Mouse (Mus musculus) MEL (cell line): ENCODE data around the gene Prickle2. TPM values are rescaled to one million over a fixed set of nuclear protein-coding genes. Genes with fewer than 3 reads are reported as not detected.

ENCODE experiments used
- DNase-seq: peaks from one replicate; pipeline ENCODE4 v3.0.0; 2011; ENCODE audit warnings: low read depth, low spot score
- H3K27ac ChIP-seq: 2 replicates; pipeline ENCODE4 v1.5.1; 2012; ENCODE audit warnings: low read depth, mild to moderate bottlenecking, control low read depth, low read length, moderate library complexity; ENCODE audit not compliant: control insufficient read depth
- H3K27me3 ChIP-seq, 2 experiments: fragments of 150-350 bp in 1 of 2; sonication (generic) in 1 of 2; 2 replicates each; pipeline ENCODE4 v1.6.1; 2012; ENCODE audit warnings: low read length in 2 of 2, mild to moderate bottlenecking in 2 of 2, improper control_type of control experiment in 1 of 2, moderate library complexity in 1 of 2; ENCODE audit not compliant: insufficient read depth in 2 of 2, control insufficient read depth in 1 of 2
- H3K36me3 ChIP-seq, 2 experiments: 2 replicates each; pipeline ENCODE4 v1.6.1; 2012 to 2014; ENCODE audit warnings: low read length in 2 of 2, improper control_type of control experiment in 1 of 2, inconsistent platforms in 1 of 2, mild to moderate bottlenecking in 1 of 2; ENCODE audit not compliant: insufficient read depth in 2 of 2, control insufficient read depth in 1 of 2
- H3K4me1 ChIP-seq, 2 experiments: fragments of 150-350 bp in 1 of 2; sonication (generic) in 1 of 2; 2 replicates each; pipeline ENCODE4 v1.6.1; 2012; ENCODE audit warnings: low read length in 2 of 2, improper control_type of control experiment in 1 of 2, mild to moderate bottlenecking in 1 of 2; ENCODE audit not compliant: insufficient read depth in 2 of 2, control insufficient read depth in 1 of 2
- H3K4me3 ChIP-seq, 2 experiments: fragments of 150-350 bp in 1 of 2; sonication (generic) in 1 of 2; 2 replicates each; pipeline ENCODE4 v1.5.1; 2012; ENCODE audit warnings: low read depth in 2 of 2, low read length in 2 of 2, mild to moderate bottlenecking in 2 of 2, moderate library complexity in 2 of 2, control low read depth in 1 of 2, improper control_type of control experiment in 1 of 2; ENCODE audit not compliant: control insufficient read depth in 1 of 2, insufficient read depth in 1 of 2
- H3K79me2 ChIP-seq: 2 replicates; pipeline ENCODE4 v1.6.1; 2012; ENCODE audit warnings: mild to moderate bottlenecking, low read length, moderate library complexity; ENCODE audit not compliant: control insufficient read depth, poor library complexity, insufficient read depth
- H3K9ac ChIP-seq: 2 replicates; pipeline ENCODE4 v1.6.1; 2012; ENCODE audit warnings: low read depth, mild to moderate bottlenecking, control low read depth, low read length, moderate library complexity; ENCODE audit not compliant: control insufficient read depth, poor library complexity, severe bottlenecking
- H3K9me3 ChIP-seq: fragments of 150-350 bp; sonication (generic); replicated peaks from 2 replicates; pipeline ENCODE4 v1.6.1; 2012; ENCODE audit warnings: mild to moderate bottlenecking, low read length, improper control_type of control experiment, moderate library complexity; ENCODE audit not compliant: insufficient read depth
- CHD1 ChIP-seq: IDR thresholded peaks from 2 replicates; pipeline ENCODE4 v1.6.1; 2012; ENCODE audit warnings: low read depth, mild to moderate bottlenecking, inconsistent platforms, low read length, improper control_type of control experiment
- CHD2 ChIP-seq: IDR thresholded peaks from 2 replicates; pipeline ENCODE4 v1.6.1; 2011; ENCODE audit warnings: low read length, improper control_type of control experiment
- CTCF ChIP-seq, 3 experiments: IDR thresholded peaks in 2 of 3; conservative IDR thresholded peaks in 1 of 3; 2 replicates each; pipeline ENCODE4 v1.5.1; 2011 to 2012; ENCODE audit warnings: low read length in 3 of 3, low read depth in 2 of 3, mild to moderate bottlenecking in 2 of 3, improper control_type of control experiment in 1 of 3, inconsistent platforms in 1 of 3, mixed read lengths in 1 of 3, moderate library complexity in 1 of 3; ENCODE audit not compliant: control insufficient read depth in 1 of 3, insufficient read depth in 1 of 3, poor library complexity in 1 of 3, severe bottlenecking in 1 of 3
- E2F4 ChIP-seq: IDR thresholded peaks from 2 replicates; pipeline ENCODE4 v1.6.1; 2011; ENCODE audit warnings: low read depth, low read length, improper control_type of control experiment, borderline replicate concordance
- ELF1 ChIP-seq: IDR thresholded peaks from 2 replicates; pipeline ENCODE4 v1.6.1; 2014; ENCODE audit warnings: low read depth, mild to moderate bottlenecking, inconsistent platforms, low read length, improper control_type of control experiment, moderate library complexity
- EP300 ChIP-seq, 2 experiments: IDR thresholded peaks; 2 replicates each; pipeline ENCODE4 v1.6.1; 2011; ENCODE audit warnings: improper control_type of control experiment in 2 of 2, low read length in 2 of 2, low read depth in 1 of 2, mild to moderate bottlenecking in 1 of 2
- ETS1 ChIP-seq: IDR thresholded peaks from 2 replicates; pipeline ENCODE4 v1.6.1; 2012; ENCODE audit warnings: low read depth, mild to moderate bottlenecking, inconsistent platforms, low read length, improper control_type of control experiment, moderate library complexity
- GATA1 ChIP-seq: IDR thresholded peaks from 2 replicates; pipeline ENCODE4 v1.6.1; 2011; ENCODE audit warnings: low read depth, low read length, improper control_type of control experiment
- JUND ChIP-seq: IDR thresholded peaks from 2 replicates; pipeline ENCODE4 v1.6.1; 2011; ENCODE audit warnings: low read depth, mild to moderate bottlenecking, improper control_type of control experiment, low read length
- KAT2A ChIP-seq: conservative IDR thresholded peaks from 2 replicates; pipeline ENCODE4 v1.6.1; 2012; ENCODE audit warnings: low read depth, low read length, improper control_type of control experiment, inconsistent platforms
- MAFK ChIP-seq: IDR thresholded peaks from 2 replicates; pipeline ENCODE4 v1.6.1; 2011; ENCODE audit warnings: low read depth, mild to moderate bottlenecking, low read length, improper control_type of control experiment, borderline replicate concordance
- MAX ChIP-seq: IDR thresholded peaks from 2 replicates; pipeline ENCODE4 v1.6.1; 2011; ENCODE audit warnings: low read length, improper control_type of control experiment
- MAZ ChIP-seq: IDR thresholded peaks from 2 replicates; pipeline ENCODE4 v1.6.1; 2012; ENCODE audit warnings: low read depth, mild to moderate bottlenecking, inconsistent platforms, low read length, improper control_type of control experiment
- MYB ChIP-seq: IDR thresholded peaks from 2 replicates; pipeline ENCODE4 v1.6.1; 2011; ENCODE audit warnings: mild to moderate bottlenecking, low read depth, low read length, improper control_type of control experiment
- NELFE ChIP-seq: IDR thresholded peaks from 2 replicates; pipeline ENCODE4 v1.6.1; 2011; ENCODE audit warnings: low read depth, low read length, improper control_type of control experiment
- POLR2A ChIP-seq, 2 experiments: IDR thresholded peaks; 2 replicates each; pipeline ENCODE4 v1.6.1; 2011 to 2012; ENCODE audit warnings: low read length in 2 of 2, mild to moderate bottlenecking in 2 of 2, control low read depth in 1 of 2, improper control_type of control experiment in 1 of 2, low read depth in 1 of 2, moderate library complexity in 1 of 2; ENCODE audit not compliant: control insufficient read depth in 1 of 2, insufficient read depth in 1 of 2, poor library complexity in 1 of 2
- POLR2AphosphoS2 ChIP-seq: IDR thresholded peaks from 2 replicates; pipeline ENCODE4 v1.6.1; 2011; ENCODE audit warnings: low read length, improper control_type of control experiment
- POLR2AphosphoS5 ChIP-seq: IDR thresholded peaks from 2 replicates; pipeline ENCODE4 v1.6.1; 2012; ENCODE audit warnings: low read depth, borderline replicate concordance, mild to moderate bottlenecking, inconsistent platforms, low read length, moderate library complexity, mixed read lengths
- RAD21 ChIP-seq: IDR thresholded peaks from 2 replicates; pipeline ENCODE4 v1.6.1; 2011; ENCODE audit warnings: mild to moderate bottlenecking, low read depth, low read length, improper control_type of control experiment
- RCOR1 ChIP-seq: IDR thresholded peaks from 2 replicates; pipeline ENCODE4 v1.6.1; 2012; ENCODE audit warnings: low read depth, mild to moderate bottlenecking, inconsistent platforms, low read length, improper control_type of control experiment
- TAL1 ChIP-seq: IDR thresholded peaks from 2 replicates; pipeline ENCODE4 v1.6.1; 2012; ENCODE audit warnings: mild to moderate bottlenecking, inconsistent platforms, low read length, moderate library complexity, mixed read lengths
- UBTF ChIP-seq: IDR thresholded peaks from 2 replicates; pipeline ENCODE4 v1.6.1; 2012; ENCODE audit warnings: low read depth, mild to moderate bottlenecking, inconsistent platforms, low read length, improper control_type of control experiment, moderate library complexity, borderline replicate concordance; ENCODE audit not compliant: insufficient read depth
- USF1 ChIP-seq: IDR thresholded peaks from 2 replicates; pipeline ENCODE4 v1.6.1; 2014; ENCODE audit warnings: low read depth, mild to moderate bottlenecking, inconsistent platforms, low read length, improper control_type of control experiment, moderate library complexity
- USF2 ChIP-seq, 2 experiments: IDR thresholded peaks; 2 replicates each; pipeline ENCODE4 v1.6.1; 2011 to 2012; ENCODE audit warnings: improper control_type of control experiment in 2 of 2, low read length in 2 of 2, borderline replicate concordance in 1 of 2, inconsistent platforms in 1 of 2, low read depth in 1 of 2, mild to moderate bottlenecking in 1 of 2; ENCODE audit not compliant: insufficient read depth in 1 of 2
- ZKSCAN1 ChIP-seq: IDR thresholded peaks from 2 replicates; pipeline ENCODE4 v1.6.1; 2012; ENCODE audit warnings: low read depth, mild to moderate bottlenecking, inconsistent platforms, low read length, improper control_type of control experiment, moderate library complexity
- ZMIZ1 ChIP-seq: IDR thresholded peaks from 2 replicates; pipeline ENCODE4 v1.6.1; 2012; ENCODE audit warnings: low read depth, mild to moderate bottlenecking, inconsistent platforms, low read length, improper control_type of control experiment, moderate library complexity
- ZNF384 ChIP-seq: IDR thresholded peaks from 2 replicates; pipeline ENCODE4 v1.6.1; 2012; ENCODE audit warnings: low read depth, mild to moderate bottlenecking, inconsistent platforms, low read length, improper control_type of control experiment
- polyA plus RNA-seq, 2 experiments: library from polyadenylated mRNA; stranded (reverse) in 1 of 2; unstranded in 1 of 2; fragments of >175 nt in 1 of 2; fragments of >200 nt in 1 of 2; gene quantifications; 2 replicates each; pipeline versions ENCODE4 v1.2.1 to v1.2.4; 2012; ENCODE audit warnings: low replicate concordance in 2 of 2, low read depth in 1 of 2; ENCODE audit not compliant: insufficient read length in 2 of 2, insufficient read depth in 1 of 2, missing spikeins in 1 of 2
- total RNA-seq: library from RNA; depleted of rRNA; stranded (reverse); fragments of 300-350 nt; gene quantifications from 2 replicates; pipeline ENCODE4 v1.2.3, GENCODE M21; 2012

Gene Prickle2
- total and polyA plus RNA-seq, 3 experiments, result not detected

GRCm38 (mm10) chr6:92609078-92609477 is 96.9 kb downstream of the Prickle2 start:
- Histone ChIP-seq H3K4me3 (no peak overlapping the region), H3K27ac (no peak overlapping the region), H3K27me3 (no peaks in the 10 kb centered on the region), H3K79me2 (no peaks in the 10 kb centered on the region), H3K9ac (no peak overlapping the region), H3K9me3 (no peaks in the 10 kb centered on the region), H3K36me3 (no peaks in the 10 kb centered on the region), H3K4me1 (no peaks in the 10 kb centered on the region)
- no peak for DNase-seq
- TF ChIP-seq MYB (no peak), POLR2A (IDR thresholded peaks at IDR 0.05; ENCODE audit: control insufficient read depth in 1 of 2, insufficient read depth in 1 of 2, low read depth in 1 of 2, low read length in 2 of 2, poor library complexity in 1 of 2) (no peak), USF2 (IDR thresholded peaks at IDR 0.05; ENCODE audit: borderline replicate concordance in 1 of 2, insufficient read depth in 1 of 2, low read depth in 1 of 2, low read length in 2 of 2) (no peak), E2F4 (no peak), RCOR1 (no peak), POLR2AphosphoS2 (no peak), MAX (no peak), ELF1 (no peak), KAT2A (no peak), POLR2AphosphoS5 (no peak), RAD21 (no peak), ZMIZ1 (no peak), CHD2 (no peak)

- Histone ChIP-seq H3K27me3 (no peaks in the 10 kb centered on the region), H3K36me3 (no peaks in the 10 kb centered on the region), H3K9me3 (no peaks in the 10 kb centered on the region), H3K9ac (no peak overlapping the region), H3K4me3 (no peak overlapping the region), H3K4me1 (no peaks in the 10 kb centered on the region), H3K79me2 (no peaks in the 10 kb centered on the region), H3K27ac (no peak overlapping the region)
- DNase-seq, result no peak
- TF ChIP-seq ZNF384 (no peak), MAX (no peak), NELFE (no peak), TAL1 (no peak)
Measured at GRCm38 (mm10) chr6:92605156-92605555, 100.8 kb downstream of the Prickle2 start.

GRCm38 (mm10) chr6:92596340-92596739 is 109.6 kb downstream of the Prickle2 start:
- no peaks in the 10 kb centered on the region for H3K79me2 ChIP-seq
- no peak overlapping the region for H3K4me3 ChIP-seq
- TF ChIP-seq TAL1, result no peak
- TF ChIP-seq MAFK, result no peak
- no peak for TF ChIP-seq POLR2AphosphoS2
- no peak for TF ChIP-seq USF2 (IDR thresholded peaks at IDR 0.05; ENCODE audit: borderline replicate concordance in 1 of 2, insufficient read depth in 1 of 2, low read depth in 1 of 2, low read length in 2 of 2)
- no peak for TF ChIP-seq ZKSCAN1
- TF ChIP-seq EP300 (IDR thresholded peaks at IDR 0.05; ENCODE audit: low read depth in 1 of 2, low read length in 2 of 2), result no peak
- no peak for TF ChIP-seq GATA1
- no peak for TF ChIP-seq UBTF
- no peak for TF ChIP-seq CHD1
- no peak for TF ChIP-seq ZMIZ1
- no peak for TF ChIP-seq CTCF (IDR thresholded peaks at IDR 0.05 in 2 of 3, conservative IDR thresholded peaks at IDR 0.05 in 1 of 3; ENCODE audit: control insufficient read depth in 1 of 3, insufficient read depth in 1 of 3, low read depth in 2 of 3, low read length in 3 of 3, poor library complexity in 1 of 3, severe bottlenecking in 1 of 3)
- no peak for TF ChIP-seq ETS1
- TF ChIP-seq JUND, result no peak
- TF ChIP-seq MAZ, result no peak
- TF ChIP-seq USF1, result no peak
- H3K9ac ChIP-seq, result no peak overlapping the region
- no peaks in the 10 kb centered on the region for H3K36me3 ChIP-seq
- no peaks in the 10 kb centered on the region for H3K9me3 ChIP-seq
- no peak for DNase-seq
- no peak overlapping the region for H3K27ac ChIP-seq
- no peaks in the 10 kb centered on the region for H3K4me1 ChIP-seq
- H3K27me3 ChIP-seq, result no peaks in the 10 kb centered on the region
